Mouse (Mus musculus) frontal cortex, postnatal 25 days (tissue): ENCODE measurements around the gene Pkp4.

ENCODE experiments used
- DNase-seq, 2 experiments: peaks; one replicate each; pipeline ENCODE4 v3.0.0; 2022; ENCODE audit warnings: low spot score in 2 of 2

The Pkp4 gene

GRCm38 (mm10) chr2:59219997-59220789 is 59.5 kb downstream of the Pkp4 start:
- DNase-seq = no peak

GRCm38 (mm10) chr2:59226383-59226782 is 65.7 kb downstream of the Pkp4 start:
- DNase-seq = no peak

DNA sequence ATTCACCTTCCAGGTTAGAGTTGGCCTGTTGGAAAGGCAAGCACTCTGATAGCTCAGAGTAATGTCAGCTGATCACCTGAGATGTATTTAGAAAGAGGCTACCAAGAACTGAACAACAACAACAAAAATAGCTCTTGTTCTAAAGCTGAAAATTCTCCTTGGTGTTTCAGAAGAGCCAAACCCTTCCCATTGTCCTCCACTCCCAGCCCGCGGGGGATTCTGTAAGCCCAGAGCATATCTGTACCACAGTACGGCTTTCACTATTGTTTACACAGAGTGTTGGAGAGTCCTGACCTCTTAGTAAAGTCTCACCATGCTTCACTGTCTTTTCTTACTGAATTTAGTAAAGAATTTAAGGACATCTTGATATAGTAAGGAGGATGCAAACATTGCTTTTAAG is 66.4 kb downstream of the Pkp4 start:
- no peak for DNase-seq

DNA sequence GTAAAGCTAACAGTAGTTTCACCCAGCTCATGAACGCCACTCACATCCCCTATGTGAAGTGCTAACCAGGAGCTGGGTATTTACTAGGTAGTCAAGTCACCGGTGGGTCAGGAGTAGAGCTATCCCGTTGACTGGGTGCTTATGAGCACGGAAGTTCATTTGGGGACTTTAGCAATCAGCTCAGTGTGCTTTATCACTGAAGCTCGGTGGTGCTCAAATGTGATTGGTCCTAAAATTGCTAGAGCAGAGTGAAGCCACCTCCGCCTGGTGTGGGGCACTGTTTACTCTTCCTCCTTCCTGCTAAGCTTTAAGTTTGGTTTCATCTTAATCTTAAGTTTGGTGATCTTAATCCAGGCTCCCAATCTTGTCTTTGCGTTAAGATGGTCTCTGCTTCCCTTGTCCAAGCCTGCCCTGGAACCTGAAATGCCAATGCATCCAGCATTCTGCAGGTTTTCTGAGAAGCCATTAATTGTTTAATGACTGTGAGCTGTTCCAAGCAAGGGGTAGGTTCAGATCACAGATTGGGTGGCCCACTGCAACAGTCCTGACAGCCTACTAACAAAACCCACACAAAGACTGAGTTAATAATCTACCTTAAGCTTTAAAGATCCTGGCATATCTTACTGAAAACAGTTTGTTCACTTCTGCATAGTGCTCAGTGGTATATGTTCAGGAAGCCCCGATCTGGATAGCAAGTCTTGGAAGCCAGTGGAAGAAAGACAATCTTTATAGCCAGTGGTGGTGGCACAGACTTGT is 67.0 kb downstream of the Pkp4 start:
- DNase-seq = no peak

DNA sequence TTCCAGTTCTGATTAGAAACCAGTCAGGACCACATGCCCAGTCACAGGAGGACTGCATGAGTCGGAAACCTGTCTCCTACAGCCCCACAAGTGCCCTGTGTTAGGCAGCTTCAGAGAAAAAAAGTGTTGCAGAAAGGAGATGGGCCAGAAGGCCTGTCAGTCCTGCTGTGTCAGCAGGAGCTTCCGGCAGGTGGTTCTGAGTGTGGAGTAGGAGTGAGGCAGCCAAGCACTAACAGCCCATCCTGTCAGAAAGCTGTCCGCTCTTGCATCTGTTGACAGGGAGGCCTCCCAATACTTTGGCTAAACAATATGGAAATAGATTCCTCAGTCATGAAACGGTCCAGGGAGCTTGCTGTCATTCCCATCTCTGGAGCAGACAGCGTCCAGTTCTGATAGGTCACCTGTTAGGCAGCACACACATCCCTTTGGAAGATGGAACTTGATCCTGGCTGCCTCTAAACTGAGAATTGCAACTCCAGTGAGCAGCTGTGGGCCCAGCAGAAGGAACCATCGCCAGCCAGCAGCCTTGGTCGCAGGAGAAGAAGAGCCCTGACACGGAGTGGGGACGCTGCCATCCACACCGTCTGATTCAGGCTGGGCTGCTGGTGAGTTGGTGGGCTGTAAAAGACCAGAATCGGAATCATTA is 68.7 kb downstream of the Pkp4 start:
- DNase-seq = no peak

DNA sequence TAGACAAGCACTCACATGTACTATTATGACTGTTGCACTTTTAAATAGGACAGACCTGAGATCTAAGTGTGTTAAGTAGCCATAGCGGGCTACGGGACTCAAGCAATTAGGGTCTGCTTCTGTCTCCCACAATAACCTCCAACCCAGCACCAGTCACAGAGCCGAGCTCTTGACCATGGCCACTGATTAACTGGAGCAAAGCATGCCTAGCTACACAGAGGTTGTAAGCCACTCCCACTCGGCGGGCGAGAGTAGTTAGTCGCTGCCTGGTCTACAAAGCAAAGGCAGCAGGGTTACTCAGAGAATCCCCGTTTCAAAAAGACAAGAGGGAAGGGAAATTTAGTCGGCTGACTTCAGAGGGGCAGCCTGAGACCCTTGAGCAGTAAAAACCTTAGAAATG is 70.0 kb downstream of the Pkp4 start:
- no peak for DNase-seq

DNA sequence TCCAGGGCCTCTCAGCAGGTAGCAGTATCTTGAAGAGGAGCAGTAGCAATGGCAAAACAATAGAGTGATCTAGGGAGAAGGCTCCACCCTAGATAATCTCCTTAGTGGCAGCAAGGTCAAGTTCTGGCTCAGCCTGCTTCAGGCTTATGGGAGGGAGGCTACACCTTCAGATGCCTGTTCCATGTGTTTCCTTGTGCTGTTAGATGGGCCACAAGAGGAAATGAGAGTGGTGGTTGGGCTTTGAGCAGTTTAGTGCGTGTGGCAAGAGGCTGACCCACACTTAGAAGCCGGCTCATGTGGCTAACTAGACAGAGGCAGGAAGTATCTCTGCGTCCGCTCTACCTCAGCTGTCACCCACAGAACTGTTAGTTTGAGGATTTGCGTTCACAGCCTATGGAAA is 70.9 kb downstream of the Pkp4 start:
- no peak for DNase-seq

- DNase-seq = no peak
Measured at GRCm38 (mm10) chr2:59233294-59233923, 72.8 kb downstream of the Pkp4 start.

- no peak for DNase-seq
Measured at GRCm38 (mm10) chr2:59233936-59234335, 73.3 kb downstream of the Pkp4 start.

DNA sequence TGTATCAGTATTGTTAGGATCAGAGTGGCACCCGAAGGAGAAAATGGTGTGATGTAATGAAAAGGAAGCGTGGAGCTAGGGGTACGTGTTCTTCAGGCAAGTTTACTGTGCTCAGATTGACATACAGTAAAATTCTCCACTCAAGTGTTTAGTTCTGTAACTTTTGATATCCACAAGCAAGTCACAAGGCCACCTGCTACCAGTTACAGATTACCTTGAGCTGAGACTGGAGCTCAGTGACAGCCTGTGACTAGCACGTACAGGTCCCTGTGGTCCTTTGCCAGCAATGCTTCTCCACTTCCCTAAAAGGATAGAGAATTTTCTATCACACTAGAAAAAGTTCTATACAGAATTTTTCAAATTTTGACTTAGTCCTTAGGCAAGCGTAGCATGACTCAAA is 73.9 kb downstream of the Pkp4 start:
- DNase-seq = no peak

- no peak for DNase-seq
Measured at GRCm38 (mm10) chr2:59239841-59240395, 79.3 kb downstream of the Pkp4 start.

DNA sequence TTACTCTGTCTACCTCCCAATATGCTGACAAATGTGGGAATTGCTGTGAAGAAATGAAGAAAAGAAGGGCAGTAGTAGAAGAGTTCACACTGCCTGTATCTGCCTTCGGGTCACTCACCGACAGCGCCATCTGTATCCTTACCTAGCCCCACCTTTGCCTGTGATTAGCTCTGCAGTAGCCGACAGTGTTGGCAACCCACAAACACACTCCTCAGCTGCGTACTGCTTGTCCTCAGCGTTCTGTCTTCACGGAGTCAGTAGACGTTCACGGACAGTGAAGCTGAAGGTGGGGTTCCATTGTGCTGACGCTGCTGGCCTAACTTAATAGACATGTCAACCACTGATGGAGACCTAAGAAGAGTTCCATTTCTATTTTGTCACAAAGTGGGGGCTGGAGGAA is 81.5 kb downstream of the Pkp4 start:
- no peak for DNase-seq

- DNase-seq = no peak
Measured at GRCm38 (mm10) chr2:59244273-59245097, 83.8 kb downstream of the Pkp4 start.

DNA sequence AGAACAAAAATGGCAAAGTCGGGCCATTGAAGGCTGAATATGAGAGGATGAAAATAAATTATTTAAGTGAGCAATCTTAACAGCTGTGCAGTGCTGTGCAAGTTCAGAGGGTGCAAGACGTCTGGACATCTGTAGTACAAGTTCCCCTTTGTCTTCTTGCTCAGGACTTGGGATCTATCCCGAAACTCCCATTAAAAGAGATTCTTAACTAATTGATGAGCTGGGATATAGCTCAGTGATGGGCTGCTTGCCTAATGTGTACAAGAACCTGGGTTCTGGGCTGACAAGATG is 84.4 kb downstream of the Pkp4 start:
- DNase-seq = no peak

- no peak for DNase-seq
Measured at GRCm38 (mm10) chr2:59248806-59249205, 88.2 kb downstream of the Pkp4 start.

DNA sequence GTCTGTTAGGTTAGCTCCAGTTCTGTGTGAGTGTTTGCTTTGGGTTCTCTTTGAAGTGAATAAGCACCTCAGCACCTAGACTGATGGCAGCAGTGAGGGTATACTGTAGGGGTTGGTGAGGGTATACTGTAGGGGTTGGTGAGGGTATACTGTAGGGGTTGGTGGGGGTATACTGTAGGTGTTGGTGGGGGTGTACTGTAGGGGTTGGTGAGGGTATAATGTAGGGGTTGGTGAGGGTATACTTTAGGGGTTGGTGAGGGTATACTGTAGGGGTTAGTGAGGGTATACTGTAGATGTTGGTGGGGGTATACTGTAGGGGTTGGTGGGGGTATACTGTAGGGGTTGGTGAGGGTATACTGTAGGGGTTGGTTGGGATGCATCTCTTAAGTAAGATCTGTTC is 92.2 kb downstream of the Pkp4 start:
- no peak for DNase-seq

DNA sequence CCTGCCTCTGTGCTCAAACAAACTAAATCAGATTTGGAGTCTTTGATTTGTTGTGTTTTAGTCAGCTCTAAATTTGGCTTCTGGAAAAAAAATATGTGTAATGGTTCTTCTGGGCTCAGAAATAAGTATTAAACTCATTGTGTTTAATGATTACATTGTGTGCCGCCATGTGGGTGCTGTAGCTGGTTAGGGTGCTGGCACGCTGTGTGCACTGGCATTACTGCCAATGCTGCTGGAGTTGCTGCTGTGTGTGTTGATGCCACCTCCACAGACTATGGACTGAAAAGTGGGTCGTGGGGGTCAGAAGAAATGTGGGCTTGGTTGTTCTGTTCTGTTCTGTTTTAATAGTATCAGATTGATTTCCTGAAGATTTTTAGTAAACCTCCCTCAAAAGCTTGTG is 92.8 kb downstream of the Pkp4 start:
- DNase-seq = no peak

DNA sequence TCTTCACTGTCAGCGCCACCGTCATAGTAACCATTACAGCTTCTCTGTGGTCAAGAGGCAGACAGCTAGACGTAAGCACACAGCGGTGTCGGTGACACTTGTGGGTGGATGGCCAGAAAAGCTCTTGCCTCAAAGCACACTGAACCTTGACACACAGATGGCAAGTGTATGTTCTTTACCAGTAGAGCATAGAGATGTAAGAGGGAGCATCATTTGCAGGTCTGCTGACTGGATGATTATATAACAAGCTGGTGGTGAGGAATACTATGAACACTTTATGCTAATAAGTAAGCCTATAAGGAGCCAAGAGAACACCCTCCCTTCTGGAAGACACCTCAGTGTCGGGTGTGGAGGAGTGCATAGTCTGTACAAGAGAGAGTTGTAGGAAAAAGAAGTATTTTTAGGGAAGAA is 98.2 kb downstream of the Pkp4 start:
- DNase-seq = no peak

- no peak for DNase-seq
Measured at GRCm38 (mm10) chr2:59259346-59259745, 98.7 kb downstream of the Pkp4 start.

GRCm38 (mm10) chr2:59261203-59261602 is 100.6 kb downstream of the Pkp4 start:
- DNase-seq = no peak

GRCm38 (mm10) chr2:59266428-59266827 is 105.8 kb downstream of the Pkp4 start:
- DNase-seq = no peak
